Mouse (Mus musculus) neural tube, embryonic 14.5 days (tissue): Measurements from ENCODE around the gene Anks1b. TPM values are rescaled to one million over a fixed set of nuclear protein-coding genes. Genes with fewer than 3 reads are reported as not detected.

Source experiments
- ATAC-seq: fragments of 200-750 bp; cut with Nextera tagmentation; 2 replicates; pipeline ENCODE4 v1.8.0; 2017; ENCODE audit warnings: low read depth, mild to moderate bottlenecking, moderate TSS enrichment, moderate library complexity
- H3K27ac ChIP-seq: fragments of 300-500 bp; sonication (generic); 2 replicates; pipeline ENCODE4 v1.5.1; 2014; ENCODE audit warnings: low read depth, mild to moderate bottlenecking, control low read depth, low read length, moderate library complexity, mixed read lengths
- H3K27me3 ChIP-seq: fragments of 300-500 bp; sonication (generic); 2 replicates; pipeline ENCODE4 v1.6.1; 2014; ENCODE audit warnings: low read length; ENCODE audit not compliant: control insufficient read depth, insufficient read depth
- H3K36me3 ChIP-seq: fragments of 300-500 bp; sonication (generic); 2 replicates; pipeline ENCODE4 v1.6.1; 2014; ENCODE audit warnings: low read length, mixed read lengths; ENCODE audit not compliant: control insufficient read depth, insufficient read depth
- H3K4me1 ChIP-seq: fragments of 300-500 bp; sonication (generic); 2 replicates; pipeline ENCODE4 v1.6.1; 2014; ENCODE audit warnings: low read length; ENCODE audit not compliant: control insufficient read depth, insufficient read depth
- H3K4me2 ChIP-seq: fragments of 300-500 bp; sonication (generic); 2 replicates; pipeline ENCODE4 v1.6.1; 2014; ENCODE audit warnings: mild to moderate bottlenecking, low read depth, low read length, control low read depth
- H3K4me3 ChIP-seq: fragments of 300-500 bp; sonication (generic); 2 replicates; pipeline ENCODE4 v1.5.1; 2014; ENCODE audit warnings: low read depth, low read length, control low read depth, mixed read lengths
- H3K9ac ChIP-seq: fragments of 300-500 bp; sonication (generic); replicated peaks from 2 replicates; pipeline ENCODE4 v1.6.1; 2014; ENCODE audit warnings: low read depth, mild to moderate bottlenecking, control low read depth, low read length, mixed read lengths
- H3K9me3 ChIP-seq: fragments of 300-500 bp; sonication (generic); 2 replicates; pipeline ENCODE4 v1.6.1; 2016; ENCODE audit warnings: low read length; ENCODE audit not compliant: control insufficient read depth
- WGBS: fragments of 180-500 bp; shearing (Covaris S2); extraction: QIAGEN DNeasy Blood & Tissue Kit; methylation state at CpG from one replicate; pipeline ENCODE4 v1.1.7; 2014; 5-methylcytosine and 5-hydroxymethylcytosine counted together
- polyA plus RNA-seq: library from polyadenylated mRNA; unstranded; fragments of >200 nt; fragmentation: Nextera tagmentation; extraction: Ambion mirVana; gene quantifications from 2 replicates; pipeline ENCODE4 v1.2.1, GENCODE M21; 2014

Anks1b gene
- polyA plus RNA-seq, 1 experiment from 2014 or later: 79.1 TPM

- H3K4me3 ChIP-seq: no peak overlapping the region
- no peaks in the 10 kb centered on the region for H3K27me3 ChIP-seq
- no peak overlapping the region for H3K9ac ChIP-seq
- no peak overlapping the region for H3K27ac ChIP-seq
- H3K9me3 ChIP-seq: no peaks in the 10 kb centered on the region
- no peaks in the 10 kb centered on the region for H3K36me3 ChIP-seq
- no peaks in the 10 kb centered on the region for H3K4me1 ChIP-seq
- H3K4me2 ChIP-seq: no peak overlapping the region
- 65% methylated on average over 7 of the region's 7 CpGs for WGBS
- ATAC-seq: no peak
Observed at GRCm38 (mm10) chr10:90960374-90960773, 1087.1 kb downstream of the Anks1b start.

- H3K27ac ChIP-seq: no peak overlapping the region
- no peaks in the 10 kb centered on the region for H3K27me3 ChIP-seq
- WGBS: 27% methylated on average over 9 of the region's 9 CpGs
- H3K4me3 ChIP-seq: no peak overlapping the region
- peaks cover 3% of the 10 kb centered on the region; the same call in 1 of the 2 replicates for H3K4me1 ChIP-seq
- H3K9me3 ChIP-seq: no peaks in the 10 kb centered on the region
- ATAC-seq: no peak
- H3K4me2 ChIP-seq: no peak overlapping the region
- no peaks in the 10 kb centered on the region for H3K36me3 ChIP-seq
- H3K9ac ChIP-seq: no peak overlapping the region
Observed at GRCm38 (mm10) chr10:90964511-90964910, 1091.2 kb downstream of the Anks1b start.

DNA sequence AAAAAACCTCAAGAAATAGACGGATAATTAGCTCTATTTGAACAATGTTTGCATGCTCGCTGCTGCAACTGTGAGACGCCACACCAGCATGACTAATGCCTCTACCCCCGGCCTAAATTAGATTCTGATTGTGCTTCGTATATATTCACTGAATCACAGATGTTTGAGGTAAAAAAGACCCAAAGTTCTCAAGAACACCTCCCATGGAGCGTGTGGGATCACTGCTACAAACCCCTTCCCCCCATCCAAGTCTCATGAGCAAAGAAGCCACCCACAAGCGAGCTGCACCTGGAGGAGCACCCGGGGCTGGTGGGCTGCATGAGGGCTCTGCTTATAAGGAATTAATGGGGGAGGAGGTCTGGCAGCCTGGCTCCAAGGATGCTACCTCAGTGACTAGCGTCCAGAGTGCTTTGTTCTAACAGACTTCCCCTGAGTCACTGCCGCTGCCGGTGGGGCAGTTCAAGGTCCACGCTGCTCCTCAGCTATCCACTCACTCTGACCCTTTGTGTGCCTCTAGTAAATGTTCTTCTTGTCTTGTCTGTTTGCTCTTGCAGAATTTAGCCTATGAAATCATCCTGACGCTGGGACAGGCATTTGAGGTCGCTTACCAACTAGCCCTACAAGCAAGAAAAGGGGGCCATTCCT is 1092.5 kb downstream of the Anks1b start:
- no peak overlapping the region for H3K4me2 ChIP-seq
- no peak overlapping the region for H3K4me3 ChIP-seq
- no peak overlapping the region for H3K27ac ChIP-seq
- 51% methylated on average over 14 of the region's 14 CpGs for WGBS
- H3K4me1 ChIP-seq: peaks cover 9% of the 10 kb centered on the region; the same call in 1 of the 2 replicates
- no peaks in the 10 kb centered on the region for H3K36me3 ChIP-seq
- no peaks in the 10 kb centered on the region; the same call in 1 of the 2 replicates for H3K27me3 ChIP-seq
- no peak for ATAC-seq
- no peak overlapping the region for H3K9ac ChIP-seq
- H3K9me3 ChIP-seq: no peaks in the 10 kb centered on the region

DNA sequence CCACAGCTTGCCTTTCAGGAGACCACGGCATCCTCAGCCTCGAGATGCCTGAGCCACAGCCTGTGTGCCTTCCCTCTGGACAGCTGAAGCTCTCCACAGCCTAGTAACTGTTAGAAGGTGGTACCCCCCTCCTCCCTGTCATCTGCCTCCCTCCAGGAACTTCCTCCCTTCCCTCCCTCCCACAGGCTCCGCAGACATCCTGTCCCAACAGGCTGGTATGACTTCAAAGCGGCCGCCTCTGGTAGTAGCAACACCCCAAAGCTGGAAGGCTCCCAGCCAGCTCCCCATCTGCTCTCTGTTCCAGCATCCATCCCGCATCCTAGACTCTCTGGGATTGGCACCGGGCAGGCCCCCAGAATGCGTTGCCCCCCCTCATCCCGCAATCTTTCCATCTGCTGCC is 1093.5 kb downstream of the Anks1b start:
- no peaks in the 10 kb centered on the region for H3K36me3 ChIP-seq
- peaks cover 9% of the 10 kb centered on the region; the same call in 1 of the 2 replicates for H3K4me1 ChIP-seq
- H3K4me2 ChIP-seq: no peak overlapping the region
- no peaks in the 10 kb centered on the region; the same call in 1 of the 2 replicates for H3K27me3 ChIP-seq
- H3K9me3 ChIP-seq: no peaks in the 10 kb centered on the region
- 13% methylated on average over 9 of the region's 9 CpGs for WGBS
- no peak for ATAC-seq
- H3K27ac ChIP-seq: no peak overlapping the region
- H3K4me3 ChIP-seq: no peak overlapping the region
- no peak overlapping the region for H3K9ac ChIP-seq

- 92% methylated on average over 10 of the region's 10 CpGs for WGBS
- no peak overlapping the region for H3K9ac ChIP-seq
- no peaks in the 10 kb centered on the region; the same call in 1 of the 2 replicates for H3K27me3 ChIP-seq
- ATAC-seq: no peak
- H3K4me1 ChIP-seq: peaks cover 9% of the 10 kb centered on the region; the same call in 1 of the 2 replicates
- no peaks in the 10 kb centered on the region for H3K36me3 ChIP-seq
- no peak overlapping the region for H3K4me3 ChIP-seq
- H3K9me3 ChIP-seq: no peaks in the 10 kb centered on the region
- H3K27ac ChIP-seq: no peak overlapping the region
- H3K4me2 ChIP-seq: no peak overlapping the region
Observed at GRCm38 (mm10) chr10:90968247-90968646, 1094.9 kb downstream of the Anks1b start.

GRCm38 (mm10) chr10:90969355-90970174 is 1096.3 kb downstream of the Anks1b start:
- Histone ChIP-seq H3K27ac (no peak overlapping the region), H3K27me3 (no peaks in the 10 kb centered on the region; the same call in 1 of the 2 replicates)

GRCm38 (mm10) chr10:90970560-90970959 is 1097.3 kb downstream of the Anks1b start:
- WGBS: 38% methylated on average over 4 of the region's 4 CpGs
- Histone ChIP-seq H3K4me1 (peaks cover 9% of the 10 kb centered on the region; the same call in 1 of the 2 replicates), H3K27ac (no peak overlapping the region), H3K4me3 (no peak overlapping the region), H3K27me3 (no peaks in the 10 kb centered on the region; the same call in 1 of the 2 replicates), H3K9me3 (no peaks in the 10 kb centered on the region), H3K9ac (no peak overlapping the region), H3K4me2 (no peak overlapping the region), H3K36me3 (no peaks in the 10 kb centered on the region)
- no peak for ATAC-seq

More at GRCm38 (mm10) chr10:90969355-90970174, 1096.3 kb downstream of the Anks1b start:
- H3K9ac ChIP-seq: peak overlapping the region; percentile 54
- H3K9me3 ChIP-seq: no peaks in the 10 kb centered on the region
- WGBS: 2% methylated on average over 61 of the region's 72 CpGs
- H3K4me2 ChIP-seq: peak overlapping the region; percentile 88
- peaks cover 9% of the 10 kb centered on the region; the same call in 1 of the 2 replicates for H3K4me1 ChIP-seq
- H3K36me3 ChIP-seq: no peaks in the 10 kb centered on the region
- ATAC-seq: peak; percentile 56; the same call in 1 of the 2 replicates
- H3K4me3 ChIP-seq: peak overlapping the region; percentile 36

DNA sequence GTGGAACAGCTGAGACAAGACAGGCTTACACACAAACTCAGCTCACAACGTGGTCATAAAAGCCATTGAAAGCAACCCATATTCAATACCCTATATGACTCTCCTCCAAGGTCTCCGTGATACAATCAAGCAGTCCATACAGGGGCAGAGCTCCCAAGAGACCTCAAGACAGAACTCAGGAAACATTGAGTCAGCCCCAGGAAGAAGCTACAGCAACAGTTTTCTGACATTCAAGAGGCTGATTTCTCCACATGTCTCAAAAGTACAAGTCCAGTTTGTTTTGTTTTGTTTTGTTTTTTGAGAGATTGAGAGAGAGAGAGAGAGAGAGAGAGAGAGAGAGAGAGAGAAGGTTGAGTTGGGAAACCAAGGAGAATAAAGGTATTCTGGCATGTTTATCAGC is 1100.8 kb downstream of the Anks1b start:
- H3K4me2 ChIP-seq: no peak overlapping the region
- H3K27me3 ChIP-seq: no peaks in the 10 kb centered on the region; the same call in 1 of the 2 replicates
- H3K9ac ChIP-seq: no peak overlapping the region
- no peaks in the 10 kb centered on the region for H3K36me3 ChIP-seq
- H3K4me3 ChIP-seq: no peak overlapping the region
- H3K27ac ChIP-seq: no peak overlapping the region
- WGBS: 57% methylated on average over 2 of the region's 2 CpGs
- no peaks in the 10 kb centered on the region for H3K9me3 ChIP-seq
- H3K4me1 ChIP-seq: peaks cover 9% of the 10 kb centered on the region; the same call in 1 of the 2 replicates
- ATAC-seq: no peak

DNA sequence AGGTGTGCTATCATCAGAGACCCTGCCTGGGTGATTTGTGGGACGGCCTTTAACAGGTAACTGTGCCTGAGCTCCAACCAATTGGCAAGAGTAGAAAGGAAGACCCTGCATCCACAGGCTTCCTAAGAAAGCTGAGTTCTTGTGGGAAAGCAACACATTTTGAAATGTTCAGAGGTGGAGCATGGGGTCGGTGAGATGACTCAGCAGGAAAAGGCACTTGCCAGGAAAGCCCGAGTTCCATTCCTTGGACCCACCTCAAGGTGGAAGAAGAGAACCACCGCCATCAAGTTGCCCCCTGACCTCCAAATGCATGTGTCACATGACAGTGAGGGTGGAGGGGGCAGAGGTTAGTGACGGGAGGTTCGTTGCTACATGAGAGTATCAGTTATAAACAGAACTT is 1101.2 kb downstream of the Anks1b start:
- H3K4me2 ChIP-seq: no peak overlapping the region
- peaks cover 6% of the 10 kb centered on the region; the same call in 1 of the 2 replicates for H3K4me1 ChIP-seq
- H3K9me3 ChIP-seq: no peaks in the 10 kb centered on the region
- 88% methylated on average over 6 of the region's 6 CpGs for WGBS
- no peak overlapping the region for H3K27ac ChIP-seq
- no peak overlapping the region for H3K9ac ChIP-seq
- H3K4me3 ChIP-seq: no peak overlapping the region
- H3K36me3 ChIP-seq: no peaks in the 10 kb centered on the region
- H3K27me3 ChIP-seq: no peaks in the 10 kb centered on the region; the same call in 1 of the 2 replicates
- ATAC-seq: no peak
